Mouse (Mus musculus) lung, postnatal 0 days (tissue): ENCODE data around the gene Gps2. TPM values are rescaled to one million over a fixed set of nuclear protein-coding genes. Genes with fewer than 3 reads are reported as not detected.
A peak's percentile ranks its signal among the peaks of the same experiment; 100 is the strongest.

Experiments
- ATAC-seq: fragments of 200-750 bp; cut with Nextera tagmentation; 2 replicates; pipeline ENCODE4 v1.8.0; 2017; ENCODE audit warnings: moderate library complexity
- DNase-seq: peaks from one replicate; pipeline ENCODE4 v3.0.0-alpha.2; 2016; ENCODE audit warnings: low spot score
- H3K27ac ChIP-seq: fragments of 300-500 bp; sonication (generic); 2 replicates; pipeline ENCODE4 v1.5.1; 2014; ENCODE audit warnings: antibody characterized with exemption, mild to moderate bottlenecking, low read length, mixed read lengths
- H3K27me3 ChIP-seq: fragments of 300-500 bp; sonication (generic); replicated peaks from 2 replicates; pipeline ENCODE4 v1.6.1; 2014; ENCODE audit warnings: low read length, mixed read lengths; ENCODE audit not compliant: insufficient read depth
- H3K36me3 ChIP-seq: fragments of 300-500 bp; sonication (generic); 2 replicates; pipeline ENCODE4 v1.6.1; 2014; ENCODE audit warnings: low read length, mixed read lengths; ENCODE audit not compliant: insufficient read depth
- H3K4me1 ChIP-seq: fragments of 300-500 bp; sonication (generic); 2 replicates; pipeline ENCODE4 v1.6.1; 2014; ENCODE audit warnings: antibody characterized with exemption, low read depth, low read length, mixed read lengths; ENCODE audit not compliant: insufficient read depth
- H3K4me2 ChIP-seq: fragments of 300-500 bp; sonication (generic); replicated peaks from 2 replicates; pipeline ENCODE4 v1.6.1; 2014; ENCODE audit warnings: low read depth, mild to moderate bottlenecking, low read length, moderate library complexity, mixed read lengths
- H3K4me3 ChIP-seq: fragments of 300-500 bp; sonication (generic); 2 replicates; pipeline ENCODE4 v1.5.1; 2014; ENCODE audit warnings: low read depth, low read length
- H3K9ac ChIP-seq: fragments of 300-500 bp; sonication (generic); replicated peaks from 2 replicates; pipeline ENCODE4 v1.6.1; 2014; ENCODE audit warnings: low read depth, mild to moderate bottlenecking
- H3K9me3 ChIP-seq: fragments of 300-500 bp; sonication (generic); 2 replicates; pipeline ENCODE4 v1.6.1; 2016; ENCODE audit warnings: low read length, mixed read lengths
- CTCF ChIP-seq: IDR thresholded peaks from 2 replicates; pipeline ENCODE4 v1.5.1; 2016; ENCODE audit warnings: antibody characterized with exemption, mild to moderate bottlenecking
- EP300 ChIP-seq: IDR thresholded peaks from 2 replicates; pipeline ENCODE4 v1.6.1; 2016; ENCODE audit warnings: antibody characterized with exemption, mild to moderate bottlenecking, control low read depth
- WGBS: fragments of 180-500 bp; shearing (Covaris S2); extraction: QIAGEN DNeasy Blood & Tissue Kit; methylation state at CpG from one replicate; pipeline ENCODE4 v1.1.7; 2014; 5-methylcytosine and 5-hydroxymethylcytosine counted together
- polyA plus RNA-seq: library from polyadenylated mRNA; unstranded; fragments of >200 nt; fragmentation: Nextera tagmentation; extraction: Ambion mirVana; gene quantifications from 2 replicates; pipeline ENCODE4 v1.2.1, GENCODE M21; 2015

Gps2 gene
- polyA plus RNA-seq, 1 experiment from 2014 or later: 59.1 TPM

DNA sequence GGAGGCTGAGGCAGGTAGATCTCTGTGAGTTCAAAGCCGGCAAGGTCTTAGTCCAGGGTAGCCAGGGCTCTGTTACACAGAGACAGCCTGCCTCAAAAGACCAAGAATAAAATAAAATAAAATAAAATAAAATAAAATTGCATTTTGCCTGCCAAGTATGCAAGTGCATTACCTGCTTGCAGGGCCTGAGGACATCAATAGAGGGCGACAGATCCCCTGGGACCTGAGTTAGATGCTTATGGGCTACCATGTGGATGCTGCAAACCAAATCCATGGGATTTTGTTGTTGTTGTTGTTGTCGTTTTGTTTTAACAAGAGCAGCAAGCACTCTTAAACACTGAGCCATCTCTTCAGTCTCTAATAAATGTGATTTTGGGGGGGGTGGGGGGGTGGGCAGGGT is 18.6 kb downstream of the Gps2 start:
- Histone ChIP-seq H3K27ac (no peak overlapping the region), H3K27me3 (peaks cover 13% of the 10 kb centered on the region; the same call in 1 of the 2 replicates), H3K4me3 (no peak overlapping the region), H3K9me3 (no peaks in the 10 kb centered on the region), H3K4me2 (no peak overlapping the region), H3K4me1 (peaks cover 15% of the 10 kb centered on the region; the same call in 1 of the 2 replicates), H3K36me3 (no peaks in the 10 kb centered on the region), H3K9ac (no peak overlapping the region)
- no peak for DNase-seq
- TF ChIP-seq CTCF: peak; percentile 43
- TF ChIP-seq EP300: no peak
- ATAC-seq: no peak
- WGBS: 36% methylated on average over 3 of the region's 3 CpGs

DNA sequence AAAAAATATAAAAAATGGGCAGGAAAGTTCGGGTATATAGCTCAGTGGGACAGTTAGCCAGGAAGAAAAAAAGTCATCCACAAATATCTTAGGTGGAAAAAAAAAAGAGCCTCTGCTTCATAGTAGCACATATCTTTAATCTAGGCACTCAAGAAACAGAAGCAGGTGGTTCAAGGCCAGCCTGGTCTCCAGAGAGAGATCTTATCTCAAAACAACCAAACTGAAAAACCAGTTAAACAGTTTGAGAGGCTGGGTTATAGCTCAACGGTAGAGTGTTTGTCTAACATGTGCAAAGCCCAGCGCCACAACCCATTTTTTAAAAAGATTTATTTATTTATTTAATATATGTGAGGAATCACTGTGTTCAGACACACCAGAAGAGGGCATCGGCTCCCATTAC is 19.4 kb downstream of the Gps2 start:
- no peak overlapping the region for H3K27ac ChIP-seq
- WGBS: 36% methylated on average over 4 of the region's 4 CpGs
- H3K9me3 ChIP-seq: no peaks in the 10 kb centered on the region
- peaks cover 15% of the 10 kb centered on the region; the same call in 1 of the 2 replicates for H3K4me1 ChIP-seq
- H3K4me3 ChIP-seq: no peak overlapping the region
- DNase-seq (no peak), ATAC-seq (no peak)
- H3K36me3 ChIP-seq: no peaks in the 10 kb centered on the region
- no peak overlapping the region for H3K4me2 ChIP-seq
- H3K27me3 ChIP-seq: peaks cover 13% of the 10 kb centered on the region; the same call in 1 of the 2 replicates
- no peak overlapping the region for H3K9ac ChIP-seq
- TF ChIP-seq CTCF (no peak), EP300 (no peak)

DNA sequence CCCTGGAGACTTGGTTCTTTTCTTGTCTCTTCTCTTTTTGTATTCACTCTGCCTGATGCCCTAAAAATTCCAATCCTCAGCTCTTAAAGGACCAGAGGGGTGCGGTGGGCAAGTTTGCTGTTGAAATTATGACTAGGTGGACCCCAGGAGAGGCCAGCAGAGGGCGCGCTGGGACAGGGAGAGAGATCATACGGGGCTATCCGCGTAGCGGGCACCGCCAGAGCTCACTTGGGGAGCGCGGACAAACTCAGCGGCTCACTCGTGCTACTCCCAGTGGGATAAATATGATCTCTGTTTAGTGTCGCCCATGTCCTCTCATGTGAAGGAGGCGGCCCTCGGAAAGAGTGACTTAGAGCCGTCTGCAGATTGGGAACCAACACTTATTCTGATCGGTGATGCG is 20.5 kb downstream of the Gps2 start:
- ATAC-seq (peak; percentile 78), DNase-seq (peak; percentile 93)
- H3K9me3 ChIP-seq: no peaks in the 10 kb centered on the region
- H3K4me2 ChIP-seq: peak overlapping the region; percentile 32; the same call in 1 of the 2 replicates
- peaks cover 15% of the 10 kb centered on the region; the same call in 1 of the 2 replicates for H3K4me1 ChIP-seq
- no peak overlapping the region for H3K4me3 ChIP-seq
- peaks cover 13% of the 10 kb centered on the region; the same call in 1 of the 2 replicates for H3K27me3 ChIP-seq
- WGBS: 1% methylated on average over 18 of the region's 18 CpGs
- TF ChIP-seq EP300 (no peak), CTCF (peak; percentile 92)
- no peak overlapping the region for H3K9ac ChIP-seq
- no peak overlapping the region for H3K27ac ChIP-seq
- no peaks in the 10 kb centered on the region for H3K36me3 ChIP-seq

DNA sequence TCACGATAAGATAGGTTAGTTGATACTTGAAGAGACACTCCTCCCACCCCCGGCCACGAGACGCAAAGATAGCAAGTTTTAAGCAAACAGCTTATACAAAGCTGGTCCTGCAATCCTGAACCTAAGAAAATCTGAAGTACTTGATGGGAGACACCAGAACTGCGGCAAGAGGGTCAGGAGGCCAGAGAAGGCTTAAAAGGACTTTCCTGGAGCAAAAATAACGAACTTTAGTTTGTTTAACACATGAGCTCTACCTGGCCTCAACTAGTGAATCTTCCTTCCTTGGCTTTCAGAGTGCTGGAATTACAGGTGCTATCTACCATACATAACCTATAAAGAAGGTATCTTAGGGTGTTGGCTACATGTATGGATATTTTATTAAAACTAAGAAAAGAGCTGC is 21.0 kb downstream of the Gps2 start:
- Histone ChIP-seq H3K9me3 (no peaks in the 10 kb centered on the region), H3K27ac (no peak overlapping the region), H3K9ac (no peak overlapping the region), H3K27me3 (peaks cover 13% of the 10 kb centered on the region; the same call in 1 of the 2 replicates), H3K4me1 (peaks cover 15% of the 10 kb centered on the region; the same call in 1 of the 2 replicates), H3K4me2 (no peak overlapping the region), H3K36me3 (no peaks in the 10 kb centered on the region), H3K4me3 (no peak overlapping the region)
- 11% methylated on average over 6 of the region's 6 CpGs for WGBS
- no peak for TF ChIP-seq EP300
- TF ChIP-seq CTCF: no peak
- no peak for ATAC-seq
- DNase-seq: no peak

DNA sequence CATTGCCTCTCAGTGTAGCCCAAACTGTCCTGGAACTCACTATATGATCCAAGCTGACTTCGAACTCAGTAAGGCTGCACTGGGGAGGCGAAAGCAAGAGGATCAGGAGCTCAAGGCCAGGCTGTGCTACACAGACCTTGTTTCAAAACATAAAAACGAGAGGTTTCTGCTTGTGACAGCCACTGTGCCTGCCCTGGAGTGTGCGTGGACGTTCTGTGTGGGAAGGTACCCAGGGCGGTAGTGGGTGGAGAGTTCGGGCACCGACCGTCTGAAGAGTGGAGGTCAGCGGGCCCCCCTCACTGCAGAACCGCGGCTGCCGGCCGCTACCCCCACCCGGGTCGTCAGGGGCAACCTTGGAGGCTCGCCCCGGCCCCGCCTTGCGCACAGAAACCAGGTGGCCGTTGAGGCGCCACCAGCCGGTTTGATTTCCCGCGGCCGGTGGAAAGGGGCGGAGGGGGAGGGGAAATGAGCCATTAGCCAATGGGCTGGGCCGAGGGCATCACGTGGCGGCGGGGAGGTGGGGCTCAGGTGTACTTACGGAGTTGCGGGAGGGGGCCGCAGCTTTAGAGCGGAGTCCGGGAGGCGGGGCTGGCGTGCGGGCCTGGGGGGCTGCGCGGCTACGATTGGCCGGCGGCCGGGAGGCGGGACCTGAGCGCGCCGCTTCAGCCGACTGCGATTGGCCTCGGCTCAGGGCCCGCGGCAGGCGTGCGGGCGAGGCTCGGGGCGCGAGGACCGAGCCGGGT is 21.6 kb downstream of the Gps2 start, which contains the start of gene Ybx2:
Gene Ybx2 (plus strand): TSS at position 660 of the 743 bp plus-strand sequence.
- H3K27ac ChIP-seq: no peak within 1 kb of the TSS; the same call in 1 of the 2 replicates
- 4% methylated on average over 49 of the region's 62 CpGs for WGBS
- peak; percentile 81 for ATAC-seq
- no peaks in the 10 kb centered on the region for H3K36me3 ChIP-seq
- peaks cover 15% of the 10 kb centered on the region; the same call in 1 of the 2 replicates for H3K4me1 ChIP-seq
- H3K9ac ChIP-seq: no peak within 1 kb of the TSS
- peaks cover 13% of the 10 kb centered on the region; the same call in 1 of the 2 replicates for H3K27me3 ChIP-seq
- DNase-seq: peak; percentile 88
- H3K9me3 ChIP-seq: no peaks in the 10 kb centered on the region
- TF ChIP-seq EP300: no peak
- H3K4me2 ChIP-seq: peak within 1 kb of the TSS; percentile 88
- peak within 1 kb of the TSS; percentile 42 for H3K4me3 ChIP-seq

DNA sequence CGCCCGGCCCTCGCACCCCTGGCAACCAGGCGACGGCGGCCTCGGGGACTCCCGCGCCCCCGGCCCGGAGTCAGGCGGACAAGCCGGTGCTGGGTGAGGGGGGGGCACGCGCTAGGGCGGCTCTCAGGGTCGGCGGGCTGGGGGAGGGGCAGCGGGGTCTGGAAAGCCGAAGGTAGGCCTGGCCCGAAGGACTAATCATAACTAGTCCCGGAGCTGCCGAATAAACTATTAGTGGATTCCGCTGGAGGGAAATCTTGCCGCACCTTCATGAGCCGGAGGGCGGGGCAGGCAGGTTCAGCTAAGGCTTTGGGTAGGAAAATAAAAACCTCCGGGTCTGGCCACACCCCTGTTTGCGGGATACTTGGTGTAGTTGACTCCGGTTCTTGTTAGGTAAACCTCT is 22.5 kb downstream of the Gps2 start:
- Histone ChIP-seq H3K27me3 (peaks cover 13% of the 10 kb centered on the region; the same call in 1 of the 2 replicates), H3K4me2 (peak overlapping the region; percentile 88), H3K36me3 (no peaks in the 10 kb centered on the region), H3K9ac (no peak overlapping the region), H3K4me3 (peak overlapping the region; percentile 42), H3K27ac (no peak overlapping the region; the same call in 1 of the 2 replicates), H3K4me1 (peaks cover 15% of the 10 kb centered on the region; the same call in 1 of the 2 replicates), H3K9me3 (no peaks in the 10 kb centered on the region)
- ATAC-seq (peak; percentile 5; the same call in 1 of the 2 replicates), DNase-seq (peak; percentile 63)
- 2% methylated on average over 29 of the region's 30 CpGs for WGBS
- TF ChIP-seq EP300: no peak
- no peak for TF ChIP-seq CTCF
